Mouse (Mus musculus) limb, embryonic 14.5 days (tissue): ENCODE measurements at regions not wholly inside any gene's neighbourhood (a gene's known extent, or its start where the extent isn't known, plus 50 kb on each side); places are given as distances from the start of the nearest gene placed in this dataset.

Source experiments
- ATAC-seq: fragments of 200-750 bp; cut with Nextera tagmentation; 2 replicates; pipeline ENCODE4 v1.8.0; 2017; ENCODE audit warnings: low read depth, moderate number of reproducible peaks, moderate TSS enrichment; ENCODE audit not compliant: low FRiP score
- DNase-seq: peaks from one replicate; pipeline ENCODE4 v3.0.0-alpha.2; 2015; ENCODE audit warnings: low spot score
- H3K27ac ChIP-seq: fragments of 300-500 bp; sonication (generic); replicated peaks from 2 replicates; pipeline ENCODE4 v1.5.1; 2014; ENCODE audit warnings: low read depth, mild to moderate bottlenecking, low read length, moderate library complexity, mixed read lengths
- H3K27me3 ChIP-seq: fragments of 300-500 bp; sonication (generic); 2 replicates; pipeline ENCODE4 v1.6.1; 2014; ENCODE audit warnings: low read length, mixed read lengths; ENCODE audit not compliant: control insufficient read depth, insufficient read depth
- H3K36me3 ChIP-seq: fragments of 300-500 bp; sonication (generic); 2 replicates; pipeline ENCODE4 v1.6.1; 2014; ENCODE audit warnings: mild to moderate bottlenecking, low read length, moderate library complexity, mixed read lengths; ENCODE audit not compliant: control insufficient read depth, insufficient read depth
- H3K4me1 ChIP-seq: fragments of 300-500 bp; sonication (generic); 2 replicates; pipeline ENCODE4 v1.6.1; 2014; ENCODE audit warnings: antibody characterized with exemption, low read length, mixed read lengths; ENCODE audit not compliant: control insufficient read depth, insufficient read depth
- H3K4me2 ChIP-seq: fragments of 300-500 bp; sonication (generic); replicated peaks from 2 replicates; pipeline ENCODE4 v1.6.1; 2014; ENCODE audit warnings: low read depth, mild to moderate bottlenecking, low read length, moderate library complexity; ENCODE audit not compliant: severe bottlenecking
- H3K4me3 ChIP-seq: fragments of 300-500 bp; sonication (generic); replicated peaks from 2 replicates; pipeline ENCODE4 v1.5.1; 2014; ENCODE audit warnings: low read length
- H3K9ac ChIP-seq: fragments of 300-500 bp; sonication (generic); 2 replicates; pipeline ENCODE4 v1.6.1; 2014; ENCODE audit warnings: mild to moderate bottlenecking, low read depth, low read length, moderate library complexity; ENCODE audit not compliant: severe bottlenecking
- H3K9me3 ChIP-seq: fragments of 300-500 bp; sonication (generic); 2 replicates; pipeline ENCODE4 v1.6.1; 2016; ENCODE audit warnings: low read length; ENCODE audit not compliant: control insufficient read depth
- POLR2A ChIP-seq: fragments of 200-500 bp; IDR thresholded peaks from 2 replicates; pipeline ENCODE4 v1.8.0; 2012; ENCODE audit warnings: inconsistent platforms, mild to moderate bottlenecking, moderate library complexity, borderline replicate concordance; ENCODE audit not compliant: insufficient read depth, insufficient read length; ENCODE audit errors: extremely low read depth
- WGBS: fragments of 180-500 bp; shearing (Covaris S2); extraction: QIAGEN DNeasy Blood & Tissue Kit; methylation state at CpG from one replicate; pipeline ENCODE4 v1.1.7; 2014; 5-methylcytosine and 5-hydroxymethylcytosine counted together

DNA sequence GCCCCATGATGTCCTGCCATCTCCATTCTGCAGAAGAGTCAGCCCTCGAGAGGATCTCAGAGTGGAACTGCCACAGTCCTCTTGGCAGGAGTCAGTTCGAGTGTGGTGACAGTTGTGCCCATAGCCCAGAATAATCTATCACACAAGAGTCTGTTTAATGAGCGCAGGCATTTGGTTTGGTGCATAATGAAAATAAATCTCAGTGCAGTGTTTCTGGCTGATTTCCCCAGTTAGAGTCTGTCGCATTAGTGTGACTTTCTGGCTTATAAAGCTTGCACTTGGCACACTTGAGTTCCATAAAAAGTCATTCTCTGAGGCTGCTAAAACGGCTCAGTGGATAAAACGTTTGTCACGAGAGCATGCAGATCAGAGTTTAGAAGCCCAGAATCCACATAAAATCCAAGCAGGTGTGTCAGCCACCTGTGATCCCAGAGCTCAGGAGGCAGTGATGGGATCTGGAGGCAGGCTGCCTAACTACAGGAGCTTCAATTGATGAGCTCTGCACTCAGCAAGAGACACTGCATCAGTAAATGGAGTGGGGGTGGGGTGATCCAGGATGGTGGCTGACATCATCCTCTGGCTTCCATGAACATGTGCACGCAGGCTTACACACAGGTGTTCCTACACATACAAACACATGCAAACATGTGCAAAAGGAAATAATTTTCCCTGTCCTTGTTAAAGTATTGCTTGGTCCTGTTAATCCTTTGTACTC, 578.5 kb downstream of the Plekhb2 start:
- Histone ChIP-seq H3K27ac (no peak overlapping the region), H3K4me3 (no peak overlapping the region), H3K9ac (no peak overlapping the region), H3K9me3 (peaks cover 6% of the 10 kb centered on the region; the same call in 1 of the 2 replicates), H3K27me3 (no peaks in the 10 kb centered on the region), H3K4me1 (no peaks in the 10 kb centered on the region), H3K4me2 (no peak overlapping the region), H3K36me3 (no peaks in the 10 kb centered on the region)
- 67% methylated on average over 8 of the region's 8 CpGs for WGBS
- no peak for TF ChIP-seq POLR2A
- 0 out of 2 replicates have a peak, but pooled peaks have one; percentile 19 for ATAC-seq
- no peak for DNase-seq

DNA sequence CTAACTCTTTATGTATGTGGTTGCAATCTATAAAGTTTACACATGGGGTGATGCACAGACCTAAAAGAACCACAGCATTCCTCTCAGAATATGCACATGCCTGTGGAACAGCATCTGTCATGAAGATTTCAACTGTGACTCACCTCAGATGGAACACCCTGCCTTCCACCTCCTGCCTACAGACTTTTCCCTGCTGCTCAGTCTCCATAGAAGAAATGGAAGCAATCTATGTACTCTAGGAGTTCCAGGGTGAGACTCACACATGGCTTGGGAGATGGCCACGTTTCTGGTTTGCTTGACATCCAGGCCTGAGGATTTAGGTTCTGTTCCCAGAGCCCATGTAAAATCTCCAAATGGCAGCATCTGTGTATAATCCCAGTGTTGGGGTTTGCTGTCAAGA, 579.7 kb downstream of the Plekhb2 start:
- H3K9ac ChIP-seq = no peak overlapping the region
- H3K9me3 ChIP-seq = peaks cover 6% of the 10 kb centered on the region; the same call in 1 of the 2 replicates
- H3K4me1 ChIP-seq = no peaks in the 10 kb centered on the region
- H3K27me3 ChIP-seq = no peaks in the 10 kb centered on the region
- H3K36me3 ChIP-seq = no peaks in the 10 kb centered on the region
- no peak for DNase-seq
- 63% methylated on average over 1 of the region's 1 CpGs for WGBS
- H3K27ac ChIP-seq = no peak overlapping the region
- ATAC-seq = no peak
- H3K4me2 ChIP-seq = no peak overlapping the region
- TF ChIP-seq POLR2A = no peak
- no peak overlapping the region for H3K4me3 ChIP-seq

DNA sequence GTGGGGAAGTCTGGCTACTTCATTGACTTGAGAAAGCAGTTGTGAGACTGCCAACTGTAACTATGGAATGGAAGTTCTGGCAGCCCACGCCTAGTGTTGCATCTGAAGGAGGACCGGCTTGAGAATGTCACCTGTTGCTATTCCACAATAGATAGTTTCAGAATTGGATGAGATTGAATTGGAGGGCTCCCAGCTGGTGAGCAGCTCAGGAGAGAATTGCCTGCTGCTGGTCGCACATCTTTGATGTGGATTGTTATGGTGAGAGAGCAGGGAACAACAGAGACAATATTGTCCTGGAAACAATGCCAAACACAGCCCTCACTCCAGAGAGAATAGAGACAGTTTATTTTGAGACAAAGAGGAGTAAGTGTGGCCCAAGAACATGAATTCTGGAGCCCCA, 585.9 kb downstream of the Plekhb2 start:
- no peaks in the 10 kb centered on the region for H3K4me1 ChIP-seq
- no peak overlapping the region for H3K9ac ChIP-seq
- no peak overlapping the region for H3K4me2 ChIP-seq
- DNase-seq = no peak
- ATAC-seq = no peak
- peaks cover 6% of the 10 kb centered on the region; the same call in 1 of the 2 replicates for H3K9me3 ChIP-seq
- H3K4me3 ChIP-seq = no peak overlapping the region
- H3K27me3 ChIP-seq = no peaks in the 10 kb centered on the region
- no peaks in the 10 kb centered on the region for H3K36me3 ChIP-seq
- H3K27ac ChIP-seq = no peak overlapping the region
- WGBS = 87% methylated on average over 3 of the region's 3 CpGs
- TF ChIP-seq POLR2A = no peak

DNA sequence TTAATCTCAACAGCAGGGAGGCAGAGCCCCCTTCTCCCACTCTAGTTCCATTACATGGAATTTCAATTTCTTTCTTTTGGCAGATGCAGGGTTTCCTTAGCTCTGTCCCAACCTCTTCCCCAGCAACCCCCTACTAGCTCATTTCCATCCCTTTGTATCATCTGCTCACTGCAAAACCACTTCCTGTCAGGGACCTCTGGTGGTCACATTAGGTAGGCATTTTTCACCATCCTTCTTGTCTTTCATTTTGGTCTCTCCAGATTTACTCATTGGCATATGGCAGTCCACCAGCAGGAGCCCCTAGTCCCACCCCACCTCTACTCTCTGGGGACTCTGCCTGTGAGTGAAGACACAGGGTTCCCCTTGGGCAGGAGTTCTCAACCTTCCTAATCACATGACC, 597.6 kb downstream of the Plekhb2 start:
- TF ChIP-seq POLR2A = no peak
- DNase-seq (no peak), ATAC-seq (no peak)
- Histone ChIP-seq H3K27me3 (no peaks in the 10 kb centered on the region), H3K9me3 (no peaks in the 10 kb centered on the region), H3K4me3 (no peak overlapping the region), H3K27ac (no peak overlapping the region), H3K4me1 (no peaks in the 10 kb centered on the region), H3K9ac (no peak overlapping the region), H3K36me3 (no peaks in the 10 kb centered on the region), H3K4me2 (no peak overlapping the region)

GRCm38 (mm10) chr1:35452441-35453107, 602.8 kb downstream of the Plekhb2 start:
- Histone ChIP-seq H3K27ac (no peak overlapping the region), H3K9ac (no peak overlapping the region), H3K4me2 (no peak overlapping the region), H3K9me3 (no peaks in the 10 kb centered on the region), H3K27me3 (no peaks in the 10 kb centered on the region), H3K36me3 (no peaks in the 10 kb centered on the region), H3K4me1 (no peaks in the 10 kb centered on the region), H3K4me3 (no peak overlapping the region)
- no peak for DNase-seq
- TF ChIP-seq POLR2A = no peak
- WGBS = 74% methylated on average over 19 of the region's 19 CpGs
- no peak for ATAC-seq

DNA sequence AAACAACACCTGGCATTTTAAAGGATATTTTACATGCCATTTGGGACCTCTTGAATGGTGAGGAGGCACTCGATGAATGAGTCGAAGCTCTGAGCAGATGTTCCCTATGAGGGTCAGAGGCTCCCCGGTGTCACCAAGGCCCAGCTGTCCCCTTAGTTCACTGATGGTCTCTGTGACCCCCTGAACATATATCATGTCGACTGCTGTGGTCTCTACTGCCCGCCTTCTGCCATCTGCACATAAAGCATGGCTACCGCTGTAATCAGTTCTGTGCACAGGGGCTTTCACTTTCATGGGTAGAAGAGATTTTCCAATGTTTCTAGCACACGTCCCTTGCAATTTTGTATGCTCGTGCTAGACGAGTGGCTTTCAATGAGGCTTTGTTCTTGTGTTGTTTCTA, 607.8 kb downstream of the Plekhb2 start:
- H3K27me3 ChIP-seq = no peaks in the 10 kb centered on the region
- 70% methylated on average over 9 of the region's 9 CpGs for WGBS
- no peak for DNase-seq
- no peaks in the 10 kb centered on the region for H3K9me3 ChIP-seq
- no peak for ATAC-seq
- no peak overlapping the region for H3K4me2 ChIP-seq
- no peak overlapping the region for H3K27ac ChIP-seq
- no peak for TF ChIP-seq POLR2A
- H3K9ac ChIP-seq = no peak overlapping the region
- H3K4me3 ChIP-seq = no peak overlapping the region
- no peaks in the 10 kb centered on the region for H3K36me3 ChIP-seq
- no peaks in the 10 kb centered on the region for H3K4me1 ChIP-seq
